Mouse (Mus musculus): Measurements from ENCODE around the gene Igfbp4.

DNA sequence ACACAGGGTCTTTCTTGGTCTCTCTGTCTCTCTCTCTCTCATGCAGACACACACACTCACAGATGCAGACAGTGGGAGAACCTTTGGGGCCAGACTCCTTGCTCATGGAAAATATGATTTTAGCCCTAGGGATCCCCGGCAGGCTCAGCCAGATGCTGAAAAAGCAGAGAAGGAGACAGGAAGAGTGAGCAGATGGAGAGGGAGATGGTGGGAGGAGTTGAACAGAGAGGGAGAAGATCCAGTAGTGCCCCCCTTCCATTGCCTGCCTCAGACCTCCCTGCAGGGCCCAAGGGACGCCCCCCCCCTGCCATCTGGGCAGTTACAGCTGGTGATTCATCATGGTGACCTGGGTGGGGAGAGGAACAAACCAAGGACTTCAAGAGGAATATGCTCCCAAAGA is 6.6 kb downstream of the Igfbp4 start:
- TF ChIP-seq CTCF (IDR thresholded peaks at IDR 0.05; ENCODE audit: borderline replicate concordance, control insufficient read depth, extremely low read depth, insufficient read depth, low read length, poor library complexity) (no peak), POLR2A (IDR thresholded peaks at IDR 0.05; ENCODE audit: control insufficient read depth, extremely low read depth, insufficient read depth, low read length, poor library complexity) (no peak)
